Mouse (Mus musculus) left cerebral cortex, postnatal 14 days (tissue): ENCODE results near the gene Plscr2. TPM values are rescaled to one million over a fixed set of nuclear protein-coding genes. Genes with fewer than 3 reads are reported as not detected.

Source experiments
- DNase-seq, 2 experiments: peaks; one replicate each; pipeline ENCODE4 v3.0.0; 2021 to 2022; ENCODE audit warnings: low spot score in 2 of 2, mixed read lengths in 1 of 2
- intact Hi-C: fragments of 180-260 bp; cut with DNase I; formaldehyde crosslinking; loops from one replicate; pipeline ENCODE4 v1.15.1; 2025
- long read RNA-seq, 2 experiments: library from polyadenylated mRNA; stranded (forward); transcript quantifications; one replicate each; pipeline ENCODE4 v2.0.0; 2021
- total RNA-seq, 2 experiments: library from RNA; stranded (reverse); gene quantifications; 2 replicates each; pipeline ENCODE4 v1.2.3; 2021

The Plscr2 gene
- total RNA-seq = 1 to 10 TPM in 1 of 2 experiments, under 1 TPM in 1; 0.97 to 1.5 TPM
- long read RNA-seq, experiment 1, partial matches to known transcripts = 0 of 1 reads
- long read RNA-seq, experiment 1, other reads (novel, unspliced or antisense) = 0 of 1 reads
- long read RNA-seq, experiment 2, partial matches to known transcripts = 0 of 2 reads
- long read RNA-seq, experiment 2, other reads (novel, unspliced or antisense) = 0 of 2 reads

DNA sequence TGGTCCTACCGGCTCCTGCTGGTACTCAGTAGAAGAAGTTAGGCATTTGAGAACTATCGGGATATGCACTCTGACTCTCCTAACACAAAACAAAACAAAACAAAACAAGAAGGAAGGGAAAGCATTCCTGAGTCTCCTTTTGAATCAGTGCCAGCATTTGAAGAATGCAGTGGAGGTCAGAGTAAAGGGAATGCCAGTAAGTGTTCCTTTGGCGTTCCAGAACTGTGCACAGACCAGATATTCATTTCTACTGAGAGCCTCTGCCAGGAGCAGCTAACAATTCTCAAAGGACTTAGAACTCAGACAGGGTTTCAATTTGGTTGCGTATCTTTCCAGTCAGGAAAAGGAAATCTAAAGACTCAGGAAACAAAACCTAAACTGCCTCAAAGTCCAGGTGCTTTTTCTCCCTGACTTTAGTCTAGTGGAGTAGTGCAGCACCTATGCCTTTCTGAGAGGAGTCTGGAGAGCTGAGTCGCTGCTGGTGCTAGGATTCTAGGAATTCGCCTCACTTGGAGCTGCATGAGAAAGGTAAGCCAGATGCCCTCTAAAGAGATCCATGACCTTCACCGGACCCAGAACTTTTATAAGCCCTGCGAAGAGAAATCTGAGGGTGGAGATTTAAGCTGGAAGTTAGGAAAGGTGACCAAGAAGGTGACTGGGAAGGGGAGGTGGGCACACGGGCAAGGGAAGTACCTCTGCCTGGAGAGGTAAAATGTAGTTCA is at the start of gene Plscr2:
Plscr2 (plus strand) TSS at position 117 of the 722 bp plus-strand sequence.
- DNase-seq = no peak
- intact Hi-C loops = no loop called here

DNA sequence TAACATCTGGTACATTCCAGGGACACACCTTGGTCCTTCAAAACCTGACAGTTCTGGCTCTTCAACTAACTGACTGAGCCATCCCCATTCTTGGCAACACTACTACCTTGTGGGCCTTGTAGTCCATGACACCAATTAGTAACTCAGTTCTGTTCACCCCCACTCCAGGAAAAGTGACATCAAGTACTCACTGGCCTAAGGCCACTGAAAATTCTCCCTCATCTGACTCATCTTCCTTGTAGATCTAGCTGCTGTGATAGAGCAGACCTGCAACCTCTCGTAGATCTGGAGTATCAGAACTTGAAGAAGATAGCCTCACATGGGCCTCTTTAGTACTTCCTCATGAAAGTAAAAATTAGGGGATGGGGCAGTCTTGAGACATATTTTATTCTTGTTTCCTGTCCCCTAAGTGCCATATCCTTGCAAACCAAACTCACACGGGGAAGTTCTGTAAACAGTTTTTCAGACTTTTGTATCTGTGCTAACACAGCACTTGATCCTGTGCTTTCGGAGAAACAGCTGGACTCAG is 49.2 kb upstream of the Plscr2 start:
- DNase-seq = no peak
- intact Hi-C loops = no loop called here

DNA sequence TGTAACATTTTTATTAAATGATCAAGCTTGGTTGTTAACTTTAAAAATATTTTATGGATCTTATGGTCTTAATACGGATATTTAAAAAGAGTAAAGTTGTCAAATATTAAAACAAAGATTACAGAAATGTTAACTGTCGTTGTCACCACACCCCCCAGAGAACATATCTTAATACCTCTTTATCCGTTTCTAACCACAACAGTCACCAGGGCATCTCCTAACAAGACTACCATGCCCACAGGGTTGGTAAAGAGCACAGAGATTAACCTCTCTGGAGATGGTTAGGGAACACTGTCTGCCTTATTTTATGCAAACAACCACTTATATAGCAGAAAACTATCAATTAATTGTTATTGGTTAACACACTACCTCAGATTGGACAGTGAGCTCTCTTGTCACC is 48.6 kb upstream of the Plscr2 start:
- no peak for DNase-seq
- intact Hi-C loops = no loop called here

DNA sequence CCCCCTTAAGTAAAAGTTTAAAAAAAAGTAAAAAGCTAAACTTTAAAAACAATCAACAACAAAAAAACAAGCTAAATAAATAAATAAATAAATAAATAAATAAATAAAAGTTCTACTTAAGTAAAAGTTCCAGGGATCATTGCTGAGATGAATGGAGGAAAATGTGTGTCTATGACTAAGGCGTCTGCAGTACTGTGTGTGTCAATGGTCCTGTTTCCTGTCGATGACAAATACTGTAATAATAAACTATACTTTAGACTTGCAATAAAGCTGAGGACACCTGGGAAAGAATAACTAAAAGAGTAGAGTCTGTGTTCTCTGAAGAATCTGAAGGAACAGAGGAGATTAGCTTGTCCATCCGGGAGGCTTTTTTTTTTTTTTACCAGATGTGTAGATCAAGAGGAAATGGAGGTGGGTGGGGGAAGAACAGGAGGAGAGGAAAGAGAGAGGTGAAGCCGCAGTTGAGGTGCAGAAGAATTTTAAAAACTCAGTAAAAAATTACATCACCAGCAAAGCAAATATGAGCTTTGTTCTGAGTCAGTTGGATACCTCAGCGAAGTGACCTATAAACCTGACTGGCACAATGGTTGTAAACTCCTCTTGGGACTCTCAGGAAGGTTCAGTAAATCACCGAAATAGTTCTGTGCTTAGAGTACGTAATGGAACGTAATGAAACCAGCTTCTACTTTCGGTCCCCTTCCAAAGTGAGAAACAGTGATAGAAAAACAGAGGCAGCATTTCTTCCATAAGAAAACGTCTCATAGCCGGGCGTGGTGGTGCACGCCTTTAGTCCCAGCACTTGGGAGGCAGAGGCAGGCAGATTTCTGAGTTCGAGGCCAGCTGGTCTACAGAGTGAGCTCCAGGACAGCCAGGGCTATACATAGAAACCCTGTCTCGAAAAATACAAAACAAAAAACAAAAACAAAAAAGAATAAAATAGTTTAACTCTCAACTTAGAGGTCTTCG is 46.3 kb upstream of the Plscr2 start:
- intact Hi-C loops = no loop called here
- no peak for DNase-seq

DNA sequence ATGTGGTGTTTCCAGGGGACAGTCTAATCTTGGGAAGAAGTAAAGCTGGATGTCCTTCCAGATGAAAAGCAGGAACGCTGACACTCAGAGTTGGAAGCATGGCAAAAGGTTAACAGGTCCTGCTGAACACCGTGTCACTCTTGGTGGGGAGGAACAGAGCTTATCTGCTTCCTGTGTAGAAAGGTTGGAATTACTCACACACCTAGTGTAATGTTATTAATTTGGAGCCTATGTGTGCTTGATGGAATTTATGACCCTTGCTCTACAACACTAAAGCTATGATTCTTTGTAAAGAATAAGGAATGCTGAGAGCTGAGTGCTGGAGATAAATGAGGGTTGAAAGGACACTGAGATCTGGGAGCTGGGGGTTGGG is 45.6 kb upstream of the Plscr2 start:
- intact Hi-C loops = no loop called here
- no peak for DNase-seq

DNA sequence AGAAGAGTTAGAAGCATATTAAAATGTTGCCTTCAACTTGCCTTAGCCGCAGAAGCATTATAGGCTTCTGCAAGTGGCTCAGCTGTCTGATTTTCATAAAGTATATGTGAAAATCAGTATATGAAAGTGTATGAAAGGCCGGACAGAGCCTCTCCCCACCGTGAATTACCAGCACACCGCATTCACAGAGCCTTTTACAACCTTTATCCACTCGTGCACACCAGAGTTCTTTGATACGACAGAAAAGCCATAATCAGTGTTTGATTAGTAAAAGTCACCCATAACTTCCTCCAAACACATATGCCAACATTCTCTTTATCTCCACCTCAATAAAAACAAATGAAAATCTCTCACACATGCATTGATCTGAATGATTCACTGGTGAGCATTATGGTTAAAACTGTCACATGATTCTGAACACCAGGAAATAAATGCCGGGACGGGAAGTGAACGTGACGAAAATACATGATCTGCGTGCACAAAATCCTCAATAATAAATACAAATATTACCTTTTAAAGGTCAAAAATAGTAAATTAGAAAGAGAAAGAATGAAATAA is 40.4 kb upstream of the Plscr2 start:
- no peak for DNase-seq
- intact Hi-C loops = no loop called here

DNA sequence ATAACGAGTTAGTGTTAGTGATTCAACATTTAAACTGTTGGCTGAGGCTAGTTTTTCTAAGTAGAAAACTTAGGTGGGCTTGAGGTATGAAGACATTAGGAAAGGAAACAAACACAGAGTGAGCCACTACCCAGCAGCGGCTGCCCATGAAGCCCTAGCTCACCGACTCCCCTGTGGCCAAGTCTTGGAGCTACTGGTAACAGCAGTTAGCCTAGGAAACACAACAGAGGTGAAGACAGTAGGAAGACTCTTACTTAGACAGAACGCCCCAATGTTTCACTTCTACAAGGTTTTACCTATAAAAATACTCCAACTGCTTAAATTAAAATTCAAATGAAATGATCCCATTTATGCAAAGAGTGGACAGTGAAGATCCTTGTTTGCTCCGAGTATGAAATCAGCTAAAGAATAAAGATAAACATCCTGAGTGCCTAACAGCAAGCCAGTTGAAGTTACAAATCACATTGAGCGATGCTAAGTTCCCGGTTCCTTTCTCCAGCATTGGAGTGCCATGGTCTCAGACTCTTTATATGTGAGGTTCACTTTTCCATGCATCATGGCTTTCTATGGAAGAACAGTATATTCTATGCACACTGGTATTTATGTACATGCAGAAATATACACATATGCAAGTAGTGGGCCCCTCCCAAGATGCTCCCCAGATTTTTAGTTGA is 26.5 kb upstream of the Plscr2 start:
- intact Hi-C loops = no loop called here
- DNase-seq = no peak

DNA sequence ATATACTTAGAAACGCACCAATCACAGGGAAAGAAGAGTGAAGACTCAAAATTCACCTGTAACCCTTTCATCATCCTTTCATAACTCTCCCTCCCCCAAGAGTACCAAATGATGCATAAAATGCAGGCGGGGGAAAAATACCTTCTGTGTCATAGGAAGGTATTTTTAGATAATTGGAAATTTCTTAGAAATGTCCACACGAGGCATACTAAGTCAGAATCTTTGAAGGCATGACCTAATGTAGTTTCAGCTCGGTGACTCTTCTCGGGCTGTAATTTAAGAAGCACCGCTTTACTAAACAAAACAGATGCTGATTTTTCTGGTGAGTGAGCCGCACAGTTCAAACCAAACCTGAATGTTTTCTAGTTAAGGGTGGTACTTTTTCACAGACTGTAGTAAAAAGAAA is 26.0 kb upstream of the Plscr2 start, which contains the start of gene Plscr1:
Plscr1 (plus strand) TSS at position 304 of the 406 bp plus-strand sequence.
- no peak for DNase-seq
- intact Hi-C loops = no loop called here

DNA sequence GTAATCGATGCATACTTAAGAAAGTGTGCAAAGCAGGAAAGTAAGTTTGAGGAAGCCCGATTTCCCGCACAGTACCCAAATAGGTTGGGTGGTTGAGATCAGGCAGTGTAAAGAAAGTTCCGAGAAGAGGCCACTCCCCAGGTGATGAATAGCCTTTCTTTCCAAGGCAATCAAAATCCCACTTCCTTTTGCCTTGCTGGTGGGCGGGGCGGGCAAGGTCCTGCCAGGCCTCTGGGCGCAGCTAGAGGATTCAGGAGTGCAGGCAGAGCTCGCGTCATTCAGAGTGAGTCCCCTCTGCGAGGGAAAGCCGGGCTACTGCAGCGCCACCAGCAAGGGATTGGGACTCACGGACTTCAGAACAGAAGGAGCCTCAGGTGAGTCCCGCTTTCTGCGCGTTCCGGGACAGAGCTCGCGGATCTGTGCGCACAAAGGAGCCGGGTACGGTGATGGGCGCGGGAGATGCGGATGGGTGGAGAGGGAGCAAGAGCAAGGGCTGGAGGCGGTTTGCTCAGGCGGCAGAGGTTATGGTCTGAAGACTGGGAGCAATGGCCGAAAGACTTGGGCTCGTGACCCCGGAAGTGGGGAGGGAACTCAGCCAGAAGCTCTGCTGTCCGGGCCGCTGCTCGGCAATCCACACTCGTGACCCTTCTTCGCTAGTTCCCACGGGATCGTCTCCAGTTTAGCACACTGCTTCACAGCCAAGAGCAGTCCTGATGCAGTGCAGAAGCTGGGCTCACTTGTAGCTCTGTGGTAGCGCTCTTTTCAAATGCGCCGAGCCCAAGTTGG is 25.2 kb upstream of the Plscr2 start:
- intact Hi-C loops = no loop called here

DNA sequence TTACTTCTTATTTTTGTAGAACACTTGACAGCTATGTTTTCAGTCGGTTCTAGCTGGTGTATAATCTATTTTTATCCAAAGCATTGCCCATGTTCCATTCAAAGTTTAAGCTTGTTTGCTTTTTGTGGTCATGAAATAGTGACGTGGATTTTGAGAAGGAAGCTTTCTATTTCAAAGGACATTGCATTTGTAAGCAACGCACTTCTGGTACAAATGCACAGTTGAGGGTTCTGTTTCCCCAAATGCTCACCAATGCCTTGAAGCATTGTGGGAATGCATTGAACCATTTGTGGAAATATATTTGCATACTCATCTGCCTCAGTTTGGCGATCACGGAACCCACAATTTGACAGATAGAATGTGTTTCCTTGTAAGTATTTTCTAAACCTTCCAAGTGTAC is 22.7 kb upstream of the Plscr2 start:
- intact Hi-C loops = no loop called here
- DNase-seq = no peak

More for the DNA sequence above, 25.2 kb upstream of the Plscr2 start:
- peak; percentile 30 to 45 for DNase-seq

DNA sequence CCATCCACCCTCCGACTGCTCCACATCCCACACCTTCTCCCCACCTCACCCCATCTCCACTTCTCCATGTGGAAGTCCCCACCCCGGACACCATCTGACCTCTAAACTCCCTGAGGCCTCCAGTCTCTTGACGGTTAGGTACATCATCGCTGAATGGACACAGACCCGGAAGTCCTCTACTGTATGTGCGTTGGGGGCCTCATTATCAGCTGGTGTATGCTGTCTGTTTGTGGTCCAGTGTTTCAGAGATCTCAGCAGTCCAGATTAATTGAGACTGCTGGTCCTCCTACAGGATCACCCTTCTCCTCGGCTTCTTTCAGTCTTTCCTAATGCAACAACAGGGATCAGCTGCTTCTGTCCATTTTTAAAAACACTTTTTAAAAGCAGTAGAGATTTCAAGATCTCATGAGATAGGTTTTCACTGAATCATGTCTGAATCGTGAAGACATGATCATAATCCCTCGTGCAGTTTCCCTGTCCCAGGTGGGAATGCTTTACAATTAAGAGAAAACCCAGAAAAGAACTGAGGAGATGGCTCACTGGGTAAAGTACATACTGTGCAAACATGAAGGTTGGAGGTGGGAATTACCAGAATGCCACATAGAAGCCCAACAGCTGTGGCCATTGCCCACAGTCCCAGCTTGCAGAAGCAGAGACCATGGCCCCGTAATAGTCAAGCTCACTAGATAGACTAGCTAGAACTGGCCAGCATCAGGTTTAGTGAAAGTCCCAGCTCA is 21.6 kb upstream of the Plscr2 start:
- no peak for DNase-seq
- intact Hi-C loops = no loop called here

DNA sequence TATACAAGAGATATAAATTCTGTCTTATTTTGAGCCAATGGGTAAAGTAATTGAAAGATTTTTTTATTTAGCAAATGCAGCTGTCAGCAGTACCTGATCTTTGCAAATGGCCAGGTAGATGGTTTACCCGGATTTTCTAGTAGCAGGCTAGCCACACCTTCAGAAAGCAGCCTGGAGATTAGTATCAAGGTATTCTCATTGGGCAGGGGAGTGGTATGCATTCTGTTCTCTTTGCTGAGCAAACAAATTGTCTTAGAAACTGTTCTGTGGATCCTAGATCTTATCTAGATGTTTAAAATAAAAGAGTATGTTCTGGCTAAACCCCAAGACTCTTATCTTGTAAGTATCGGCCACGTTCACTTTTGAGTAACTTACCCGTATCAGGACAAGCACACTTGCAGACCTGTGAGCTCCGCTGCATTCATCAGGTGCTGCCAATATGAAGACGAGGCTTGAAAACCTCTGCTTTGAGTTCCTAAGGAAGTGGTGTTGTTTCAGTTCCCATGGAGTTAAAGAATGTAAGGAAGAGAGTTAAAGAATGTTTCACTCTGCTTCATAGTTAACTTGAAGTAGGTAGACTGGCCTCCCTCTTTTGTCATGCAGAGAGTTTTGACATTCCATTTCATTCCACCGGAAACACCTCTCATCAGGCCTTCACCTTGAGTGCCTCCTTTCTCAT is 14.8 kb upstream of the Plscr2 start:
- intact Hi-C loops = no loop called here
- no peak for DNase-seq

DNA sequence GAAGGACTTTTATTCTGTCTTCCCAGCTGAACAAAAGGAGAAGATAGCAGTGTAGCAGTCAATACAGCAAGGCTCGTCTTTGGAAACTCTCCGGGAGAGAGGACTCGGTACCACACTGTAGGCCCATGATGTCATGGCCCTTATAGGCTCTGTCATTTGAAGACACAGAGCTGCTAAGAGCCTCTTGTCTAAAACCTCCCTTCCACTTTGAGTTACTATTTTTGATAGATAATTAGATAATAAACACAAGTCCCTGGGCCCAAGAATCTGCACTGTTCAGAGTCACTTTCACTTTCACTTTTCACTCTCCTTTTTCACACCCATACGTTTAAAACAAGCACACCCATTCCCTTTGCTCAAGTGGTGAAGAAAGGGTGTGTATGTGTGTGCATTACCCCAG is 9.7 kb upstream of the Plscr2 start:
- intact Hi-C loops = no loop called here
- DNase-seq = no peak

DNA sequence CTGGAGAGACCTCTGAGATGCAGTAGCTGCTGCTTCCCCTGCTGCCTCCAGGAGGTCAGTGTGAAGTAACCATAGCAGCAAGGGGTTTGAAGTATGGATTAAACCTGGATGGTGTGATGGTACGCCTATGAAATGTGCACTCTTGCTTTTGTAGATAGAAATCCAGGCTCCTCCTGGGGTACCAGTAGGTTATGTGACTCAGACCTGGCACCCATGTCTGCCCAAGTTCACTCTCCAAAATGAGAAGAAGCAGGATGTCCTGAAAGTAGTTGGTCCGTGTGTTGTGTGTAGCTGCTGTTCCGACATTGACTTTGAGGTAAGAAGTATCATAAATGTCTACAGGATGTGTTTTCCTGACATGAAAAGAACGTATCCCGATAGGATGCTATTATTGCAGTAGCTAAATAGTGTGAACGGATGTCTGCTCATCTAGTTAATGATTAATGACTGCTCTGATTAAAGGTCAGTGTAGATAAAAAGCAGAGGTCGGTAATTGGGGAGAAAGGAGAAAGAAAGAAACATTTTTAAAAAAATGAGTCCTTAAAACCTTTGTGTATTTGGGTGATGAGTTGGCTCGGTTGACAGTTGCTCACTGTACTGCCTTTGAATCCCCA is 8.7 kb upstream of the Plscr2 start:
- no peak for DNase-seq
- intact Hi-C loops = no loop called here

DNA sequence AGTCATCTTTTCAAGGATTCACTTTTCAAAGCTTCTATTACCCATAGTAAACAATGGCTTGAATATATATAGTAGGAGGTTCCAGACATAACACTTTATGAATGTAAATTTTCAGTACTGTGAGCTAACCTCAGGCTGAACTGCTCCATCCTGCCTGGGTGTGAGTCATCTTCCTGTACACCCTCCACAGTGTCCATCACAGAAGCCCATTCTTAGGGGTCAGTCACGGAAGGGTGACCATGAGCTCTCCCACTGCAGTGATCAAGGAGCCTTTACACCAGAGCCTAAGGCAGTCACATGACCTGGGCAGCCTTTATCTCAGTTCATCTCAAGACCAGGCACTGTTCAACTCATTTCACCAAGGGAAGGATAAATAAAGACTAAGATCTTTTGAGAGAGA is 7.7 kb upstream of the Plscr2 start:
- intact Hi-C loops = no loop called here

DNA sequence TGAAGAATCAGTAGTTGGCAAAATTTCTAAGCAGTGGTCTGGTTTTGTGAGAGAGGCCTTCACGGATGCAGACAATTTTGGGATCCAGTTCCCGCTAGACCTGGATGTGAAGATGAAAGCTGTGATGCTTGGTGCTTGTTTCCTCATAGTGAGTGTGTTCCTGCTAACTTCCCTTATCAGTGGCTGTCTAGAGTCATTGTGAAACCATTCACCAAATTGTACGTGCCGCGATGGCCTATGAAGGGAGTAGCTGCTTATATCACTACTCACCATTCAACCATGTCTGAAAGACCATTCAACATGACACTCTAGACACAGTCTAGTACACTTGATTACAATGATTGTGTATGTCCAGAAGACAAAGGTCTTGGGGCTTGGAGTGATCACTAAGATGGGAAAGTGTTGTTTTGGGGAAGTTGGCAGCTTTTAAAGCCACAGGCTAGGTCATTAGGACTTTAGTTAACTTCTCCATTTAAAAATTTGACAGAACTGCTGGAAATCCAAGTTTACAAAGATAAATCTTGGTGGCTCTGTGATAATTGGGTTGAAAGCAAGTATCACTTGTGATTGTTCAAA is 5.5 kb upstream of the Plscr2 start:
- intact Hi-C loops = no loop called here
- no peak for DNase-seq

More for the DNA sequence above, 7.7 kb upstream of the Plscr2 start:
- no peak for DNase-seq
